Comparison of ENCODE assay signal across 8 mouse cellular contexts in genomic region chr10:5194671-5195234, GRCm38 (mm10).
DNase-seq lines count a peak whose midpoint lies in the region; ATAC-seq and TF ChIP-seq lines count a peak whose summit lies in the region.

No protein-coding gene starts in this region.

- ATAC-seq in G1E (ENCODE audit: extremely low read depth, insufficient number of reproducible peaks, low FRiP score, poor library complexity, severe bottlenecking) = peak; percentile 82
- ATAC-seq in forebrain, postnatal 0 days = peak; percentile 98
- ATAC-seq in lung, embryonic 16.5 days (ENCODE audit: low read depth) = peak; percentile 97

- peak overlapping the region; percentile 74 for H3K4me2 ChIP-seq in forebrain, postnatal 0 days (ENCODE audit: low read depth)
- H3K4me2 ChIP-seq in lung, embryonic 16.5 days (ENCODE audit: low read depth, low read length) = peak overlapping the region; percentile 60

- TF ChIP-seq CTCF in G1E (IDR thresholded peaks at IDR 0.05; ENCODE audit: low read depth, low read length) = no peak
- no peak for TF ChIP-seq CTCF in cerebellum, adult 2 months (IDR thresholded peaks at IDR 0.05; ENCODE audit: borderline replicate concordance, insufficient read depth, low read depth, low read length)
- TF ChIP-seq CTCF in forebrain, postnatal 0 days (IDR thresholded peaks at IDR 0.05; ENCODE audit: low read depth) = peak; percentile 49
- TF ChIP-seq CTCF in thymus, adult 2 months (IDR thresholded peaks at IDR 0.05; ENCODE audit: borderline replicate concordance, control insufficient read depth, extremely low read depth, insufficient read depth, low read length, poor library complexity) = 0 out of 2 replicates have a peak, but pooled peaks have one; percentile 55

- H3K4me3 ChIP-seq in G1E (ENCODE audit: low read depth, low read length) = peak overlapping the region; percentile 77
- H3K4me3 ChIP-seq in cerebellum, adult 2 months (replicated peaks; ENCODE audit: insufficient read depth, low read depth, low read length) = peak overlapping the region; percentile 75
- H3K4me3 ChIP-seq in forebrain, postnatal 0 days (ENCODE audit: low read depth, low read length) = peak overlapping the region; percentile 44
- H3K4me3 ChIP-seq in lung, embryonic 16.5 days (ENCODE audit: low read length) = peak overlapping the region; percentile 43
- peak overlapping the region; percentile 59 for H3K4me3 ChIP-seq in thymus, adult 2 months (ENCODE audit: control insufficient read depth, insufficient read depth, low read length)

- peaks cover 31% of the 10 kb centered on the region for H3K4me1 ChIP-seq in G1E (ENCODE audit: insufficient read depth, low read depth, low read length)
- peaks cover 18% of the 10 kb centered on the region; the same call in 1 of the 2 replicates for H3K4me1 ChIP-seq in cerebellum, adult 2 months (ENCODE audit: control insufficient read depth, insufficient read depth, low read length)
- H3K4me1 ChIP-seq in forebrain, postnatal 0 days (ENCODE audit: insufficient read depth) = no peaks in the 10 kb centered on the region
- H3K4me1 ChIP-seq in lung, embryonic 16.5 days (replicated peaks; ENCODE audit: control insufficient read depth, insufficient read depth, low read length) = 0 out of 2 replicates have a peak, but pooled peaks cover 3% of the 10 kb centered on the region
- peaks cover 5% of the 10 kb centered on the region; the same call in 1 of the 2 replicates for H3K4me1 ChIP-seq in thymus, adult 2 months (replicated peaks; ENCODE audit: control insufficient read depth, insufficient read depth, low read length)

- peak; percentile 70 for DNase-seq in G1E (ENCODE audit: low spot score)
- DNase-seq in cerebellum, adult 2 months = peak; percentile 89 to 93
- DNase-seq in forebrain, postnatal 0 days = peak; percentile 84
- DNase-seq in heart, postnatal 4 days = peak; percentile 72
- peak; percentile 67 for DNase-seq in layer of hippocampus, adult 9-11 months
- peak; percentile 31 for DNase-seq in ovary, adult 18-20 months (ENCODE audit: low spot score)
- peak; percentile 82 for DNase-seq in thymus, adult 2 months

- WGBS in cerebellum, adult 2 months = under 1% methylated on average over 13 of the region's 13 CpGs
- WGBS in forebrain, postnatal 0 days = 0% methylated on average over 13 of the region's 13 CpGs
- WGBS in lung, embryonic 16.5 days = 0% methylated on average over 13 of the region's 13 CpGs
- 0% methylated on average over 13 of the region's 13 CpGs for WGBS in thymus, adult 2 months

- H3K27ac ChIP-seq in cerebellum, adult 2 months (ENCODE audit: insufficient read depth, low read length) = peak overlapping the region; percentile 98
- H3K27ac ChIP-seq in forebrain, postnatal 0 days (ENCODE audit: low read depth, low read length) = peak overlapping the region; percentile 72
- peak overlapping the region; percentile 3; the same call in 1 of the 2 replicates for H3K27ac ChIP-seq in lung, embryonic 16.5 days (ENCODE audit: low read length)
- peak overlapping the region; percentile 96 for H3K27ac ChIP-seq in thymus, adult 2 months (ENCODE audit: control insufficient read depth, insufficient read depth, low read length)

- H3K9me3 ChIP-seq in G1E (replicated peaks) = no peaks in the 10 kb centered on the region
- H3K9me3 ChIP-seq in forebrain, postnatal 0 days (ENCODE audit: low read length) = no peaks in the 10 kb centered on the region
- no peaks in the 10 kb centered on the region for H3K9me3 ChIP-seq in lung, embryonic 16.5 days (ENCODE audit: control insufficient read depth, low read length)

- peak overlapping the region; percentile 61 for H3K9ac ChIP-seq in forebrain, postnatal 0 days
- peak overlapping the region; percentile 33 for H3K9ac ChIP-seq in lung, embryonic 16.5 days (ENCODE audit: low read length)

- H3K36me3 ChIP-seq in G1E (replicated peaks) = peaks cover 7% of the 10 kb centered on the region
- no peaks in the 10 kb centered on the region for H3K36me3 ChIP-seq in forebrain, postnatal 0 days (ENCODE audit: insufficient read depth)
- 0 out of 2 replicates have a peak, but pooled peaks cover 2% of the 10 kb centered on the region for H3K36me3 ChIP-seq in lung, embryonic 16.5 days (ENCODE audit: control insufficient read depth, insufficient read depth, low read length)
- no peaks in the 10 kb centered on the region for H3K36me3 ChIP-seq in thymus, adult 2 months (ENCODE audit: control insufficient read depth, insufficient read depth, low read length)

- H3K27me3 ChIP-seq in G1E (ENCODE audit: insufficient read depth, low read length) = no peaks in the 10 kb centered on the region
- no peaks in the 10 kb centered on the region for H3K27me3 ChIP-seq in cerebellum, adult 2 months (ENCODE audit: control insufficient read depth, insufficient read depth, low read length)
- H3K27me3 ChIP-seq in forebrain, postnatal 0 days (ENCODE audit: insufficient read depth, low read length) = no peaks in the 10 kb centered on the region
- no peaks in the 10 kb centered on the region for H3K27me3 ChIP-seq in lung, embryonic 16.5 days (ENCODE audit: control insufficient read depth, insufficient read depth, low read depth, low read length)
- H3K27me3 ChIP-seq in thymus, adult 2 months (ENCODE audit: control insufficient read depth, insufficient read depth, low read length) = no peaks in the 10 kb centered on the region

- TF ChIP-seq POLR2A in cerebellum, adult 2 months (IDR thresholded peaks at IDR 0.05; ENCODE audit: borderline replicate concordance, insufficient read depth, low read length) = peak; percentile 93
- TF ChIP-seq POLR2A in thymus, adult 2 months (IDR thresholded peaks at IDR 0.05; ENCODE audit: control insufficient read depth, extremely low read depth, insufficient read depth, low read length, poor library complexity) = peak; percentile 86

Comparison
In these comparisons a context has a peak if more than half of its experiments do, and no peak if none do; other contexts are left out.
1. Peak in every context shown above with its lines: DNase-seq, ATAC-seq, H3K4me3 ChIP-seq and H3K27ac ChIP-seq.
2. DNase-seq: peak in every context shown above with its lines; median percentile 91 in cerebellum, adult 2 months; 84 in forebrain, postnatal 0 days; 82 in thymus, adult 2 months; 72 in heart, postnatal 4 days; 70 in G1E; 67 in layer of hippocampus, adult 9-11 months; 31 in ovary, adult 18-20 months.
3. CTCF ChIP-seq: peak in forebrain, postnatal 0 days (single experiment) and thymus, adult 2 months (single experiment); none in G1E (single experiment) and cerebellum, adult 2 months (single experiment).
4. H3K27ac ChIP-seq: peak in every context shown above with its lines; median percentile 98 in cerebellum, adult 2 months; 96 in thymus, adult 2 months; 72 in forebrain, postnatal 0 days; 3 in lung, embryonic 16.5 days.